9 mouse cellular contexts compared by ENCODE assay signal in the genomic region with DNA sequence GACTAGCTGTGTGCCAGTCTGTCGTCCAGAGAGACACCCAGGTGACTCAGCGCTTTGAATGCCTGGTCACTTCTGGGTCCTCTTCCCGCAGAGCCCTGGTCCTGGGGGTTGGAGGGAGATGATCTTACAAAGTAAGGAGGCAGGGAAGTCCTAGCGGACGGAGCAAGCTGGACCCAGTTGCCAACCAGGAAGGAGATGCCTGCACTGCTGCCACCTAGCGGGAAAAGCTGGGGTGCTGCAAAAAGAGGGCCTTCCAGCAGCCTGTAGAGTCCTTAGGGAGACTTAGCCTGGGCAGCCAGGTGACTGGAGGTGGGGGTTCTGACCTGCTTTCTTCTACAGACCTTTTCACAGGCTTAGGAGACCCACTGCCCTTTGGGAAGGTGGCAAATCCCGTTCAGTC. TPM values are rescaled to one million over a fixed set of nuclear protein-coding genes. Genes with fewer than 3 reads are reported as not detected.
A peak's percentile ranks its signal among the peaks of the same experiment; 100 is the strongest.
DNase-seq lines count a peak whose midpoint lies in the region; ATAC-seq and TF ChIP-seq lines count a peak whose summit lies in the region.
"Had no signal": no experiment of that assay in that cellular context is flagged by ENCODE, and none has a peak within 500 bp of the region (broad histone marks: within the 10 kb centered on the region; RNA-seq: fewer than 3 reads in every experiment).

No protein-coding gene starts in this region.

- no peak overlapping the region for H3K27ac ChIP-seq in thymus, adult 2 months (ENCODE audit: control insufficient read depth, insufficient read depth, low read length)
- H3K27ac ChIP-seq in embryonic facial prominence, embryonic 12.5 days: no peak overlapping the region
- H3K27ac ChIP-seq in heart, embryonic 16.5 days (ENCODE audit: low read length): no peak overlapping the region
- no peak overlapping the region for H3K27ac ChIP-seq in liver, embryonic 12.5 days
- peak overlapping the region; percentile 97 for H3K27ac ChIP-seq in neural tube, embryonic 13.5 days (replicated peaks)
- H3K27ac ChIP-seq: heart, embryonic 13.5 days had no signal

- 9% methylated on average over 7 of the region's 7 CpGs for WGBS in thymus, adult 2 months
- under 1% methylated on average over 7 of the region's 7 CpGs for whole genome bisulfite sequencing in embryonic facial prominence, embryonic 12.5 days
- 3% methylated on average over 7 of the region's 7 CpGs for WGBS in heart, embryonic 16.5 days
- WGBS in liver, embryonic 12.5 days (ENCODE audit: insufficient replicate concordance): 4% methylated on average over 7 of the region's 7 CpGs
- 1% methylated on average over 7 of the region's 7 CpGs for WGBS in neural tube, embryonic 13.5 days

- ATAC-seq in embryonic facial prominence, embryonic 12.5 days (ENCODE audit: insufficient number of reproducible peaks, insufficient read depth, low FRiP score, low TSS enrichment): no peak
- ATAC-seq in heart, embryonic 16.5 days (replicated peaks; ENCODE audit: extremely low read depth, insufficient read depth, low FRiP score): 0 out of 2 replicates have a peak, but pooled peaks have one; percentile 26
- peak; percentile 13; the same call in 1 of the 2 replicates for ATAC-seq in liver, embryonic 12.5 days
- ATAC-seq in neural tube, embryonic 13.5 days (ENCODE audit: low read depth): no peak

- peak; percentile 9 for DNase-seq in thymus, adult 2 months
- no peak for DNase-seq in thymus, postnatal 0 days (ENCODE audit: low spot score)
- DNase-seq in kidney, postnatal 25 days: peak; percentile 70 to 78
- peak; percentile 41 for DNase-seq in yolk sac, embryonic 10.5 days (ENCODE audit: low spot score)

- H3K4me2 ChIP-seq in embryonic facial prominence, embryonic 12.5 days (replicated peaks): peak overlapping the region; percentile 25
- H3K4me2 ChIP-seq in heart, embryonic 16.5 days (ENCODE audit: low read depth, low read length): no peak overlapping the region
- no peak overlapping the region for H3K4me2 ChIP-seq in liver, embryonic 12.5 days
- peak overlapping the region; percentile 86 for H3K4me2 ChIP-seq in neural tube, embryonic 13.5 days
- H3K4me2 ChIP-seq: heart, embryonic 13.5 days had no signal

- H3K9ac ChIP-seq in embryonic facial prominence, embryonic 12.5 days: no peak overlapping the region
- no peak overlapping the region for H3K9ac ChIP-seq in heart, embryonic 16.5 days (ENCODE audit: low read length)
- H3K9ac ChIP-seq in liver, embryonic 12.5 days: no peak overlapping the region
- H3K9ac ChIP-seq in neural tube, embryonic 13.5 days: no peak overlapping the region
- H3K9ac ChIP-seq: heart, embryonic 13.5 days had no signal

- TF ChIP-seq POLR2A in thymus, adult 2 months (IDR thresholded peaks at IDR 0.05; ENCODE audit: control insufficient read depth, extremely low read depth, insufficient read depth, low read length, poor library complexity): no peak

- no peak overlapping the region for H3K4me3 ChIP-seq in thymus, adult 2 months (ENCODE audit: control insufficient read depth, insufficient read depth, low read length)
- H3K4me3 ChIP-seq in embryonic facial prominence, embryonic 12.5 days: no peak overlapping the region
- H3K4me3 ChIP-seq in heart, embryonic 16.5 days (ENCODE audit: low read length): no peak overlapping the region
- H3K4me3 ChIP-seq in liver, embryonic 12.5 days: no peak overlapping the region
- peak overlapping the region; percentile 86 for H3K4me3 ChIP-seq in neural tube, embryonic 13.5 days
- H3K4me3 ChIP-seq: heart, embryonic 13.5 days had no signal

- H3K27me3 ChIP-seq in thymus, adult 2 months (ENCODE audit: control insufficient read depth, insufficient read depth, low read length): peaks cover 2% of the 10 kb centered on the region; the same call in 1 of the 2 replicates
- H3K27me3 ChIP-seq in embryonic facial prominence, embryonic 12.5 days: peaks cover 62% of the 10 kb centered on the region
- H3K27me3 ChIP-seq in heart, embryonic 16.5 days (ENCODE audit: control insufficient read depth, insufficient read depth, low read length): peaks cover 62% of the 10 kb centered on the region
- peaks cover 80% of the 10 kb centered on the region for H3K27me3 ChIP-seq in liver, embryonic 12.5 days (replicated peaks)
- peaks cover 17% of the 10 kb centered on the region for H3K27me3 ChIP-seq in neural tube, embryonic 13.5 days

- no peak for TF ChIP-seq CTCF in thymus, adult 2 months (IDR thresholded peaks at IDR 0.05; ENCODE audit: borderline replicate concordance, control insufficient read depth, extremely low read depth, insufficient read depth, low read length, poor library complexity)

- H3K9me3 ChIP-seq in embryonic facial prominence, embryonic 12.5 days: no peaks in the 10 kb centered on the region
- no peaks in the 10 kb centered on the region for H3K9me3 ChIP-seq in heart, embryonic 16.5 days (replicated peaks; ENCODE audit: control insufficient read depth, low read length)
- H3K9me3 ChIP-seq in liver, embryonic 12.5 days (replicated peaks): no peaks in the 10 kb centered on the region
- no peaks in the 10 kb centered on the region for H3K9me3 ChIP-seq in neural tube, embryonic 13.5 days
- H3K9me3 ChIP-seq: heart, embryonic 13.5 days had no signal

- H3K36me3 ChIP-seq in thymus, adult 2 months (ENCODE audit: control insufficient read depth, insufficient read depth, low read length): no peaks in the 10 kb centered on the region
- no peaks in the 10 kb centered on the region for H3K36me3 ChIP-seq in embryonic facial prominence, embryonic 12.5 days
- H3K36me3 ChIP-seq in heart, embryonic 16.5 days (ENCODE audit: control insufficient read depth, insufficient read depth): no peaks in the 10 kb centered on the region
- no peaks in the 10 kb centered on the region for H3K36me3 ChIP-seq in liver, embryonic 12.5 days
- no peaks in the 10 kb centered on the region for H3K36me3 ChIP-seq in neural tube, embryonic 13.5 days
- H3K36me3 ChIP-seq: heart, embryonic 13.5 days had no signal

- H3K4me1 ChIP-seq in thymus, adult 2 months (replicated peaks; ENCODE audit: control insufficient read depth, insufficient read depth, low read length): no peaks in the 10 kb centered on the region
- H3K4me1 ChIP-seq in embryonic facial prominence, embryonic 12.5 days: peaks cover 29% of the 10 kb centered on the region
- H3K4me1 ChIP-seq in heart, embryonic 16.5 days (ENCODE audit: control insufficient read depth, insufficient read depth, low read length): peaks cover 7% of the 10 kb centered on the region; the same call in 1 of the 2 replicates
- no peaks in the 10 kb centered on the region; the same call in 1 of the 2 replicates for H3K4me1 ChIP-seq in liver, embryonic 12.5 days
- H3K4me1 ChIP-seq in neural tube, embryonic 13.5 days (replicated peaks): peaks cover 73% of the 10 kb centered on the region

RNA-seq across cellular contexts. Expression of a gene that starts 1.8 kb away (rescaled TPM):
- polyA plus RNA-seq in thymus, adult 2 months (2012; rRNA removed): 2.3 TPM in 2 replicates
- polyA plus RNA-seq in thymus, postnatal 0 days (2015; fragmentation: Nextera tagmentation; extraction: Ambion mirVana): 1.2 and 1.6 TPM in 2 replicates
- 0.52 and 0.78 TPM in 2 replicates for polyA plus RNA-seq in embryonic facial prominence, embryonic 12.5 days (2016; fragmentation: Nextera tagmentation; extraction: Ambion mirVana)
- polyA plus RNA-seq in heart, embryonic 16.5 days (2015; fragmentation: Nextera tagmentation; extraction: Ambion mirVana): 0.08 and 0.35 TPM in 2 replicates
- 0.49 and 0.84 TPM in 2 replicates for polyA plus RNA-seq in liver, embryonic 12.5 days (2016; fragmentation: Nextera tagmentation; extraction: Ambion mirVana)
- polyA plus RNA-seq in neural tube, embryonic 13.5 days (2015; fragmentation: Nextera tagmentation; extraction: Ambion mirVana): 27.0 and 27.1 TPM in 2 replicates

Comparison
In these comparisons a context has a peak if more than half of its experiments do, and no peak if none do; other contexts are left out.
1. ATAC-seq: peak in heart, embryonic 16.5 days (single experiment) and liver, embryonic 12.5 days (single experiment); none in embryonic facial prominence, embryonic 12.5 days (single experiment) and neural tube, embryonic 13.5 days (single experiment).
2. H3K4me2 ChIP-seq: peak in embryonic facial prominence, embryonic 12.5 days (single experiment) and neural tube, embryonic 13.5 days (single experiment); none in heart, embryonic 16.5 days (single experiment) and liver, embryonic 12.5 days (single experiment).